Mouse (Mus musculus) hematopoietic stem cell, adult 5-6 weeks (primary cell): ENCODE data around the gene Scoc. TPM values are rescaled to one million over a fixed set of nuclear protein-coding genes. Genes with fewer than 3 reads are reported as not detected.

ENCODE experiments used
- ATAC-seq, 2 experiments: fragments of 125-278 bp in 1 of 2; replicated peaks in 1 of 2; 2 replicates each; pipeline ENCODE4 v1.8.0; 2016 to 2017; ENCODE audit warnings: inconsistent platforms in 2 of 2, mild to moderate bottlenecking in 2 of 2, moderate number of reproducible peaks in 2 of 2, low read depth in 1 of 2, moderate TSS enrichment in 1 of 2; ENCODE audit not compliant: low FRiP score in 2 of 2, poor library complexity in 2 of 2, severe bottlenecking in 2 of 2, insufficient read depth in 1 of 2, low TSS enrichment in 1 of 2
- total RNA-seq: library from RNA; stranded (forward); fragments of 172-1452, 232-1000 nt; gene quantifications from 2 replicates; pipeline ENCODE4 v1.2.3, GENCODE M21; 2017

Scoc gene
- total RNA-seq, 1 experiment from 2014 or later = 86.4 TPM

GRCm38 (mm10) chr8:83417970-83418369 lies 40.2 kb downstream of the Scoc start:
- ATAC-seq = no peak

- no peak for ATAC-seq
Measured at GRCm38 (mm10) chr8:83416878-83417277, 41.3 kb downstream of the Scoc start.

GRCm38 (mm10) chr8:83408496-83408895 lies 49.7 kb downstream of the Scoc start:
- no peak for ATAC-seq

DNA sequence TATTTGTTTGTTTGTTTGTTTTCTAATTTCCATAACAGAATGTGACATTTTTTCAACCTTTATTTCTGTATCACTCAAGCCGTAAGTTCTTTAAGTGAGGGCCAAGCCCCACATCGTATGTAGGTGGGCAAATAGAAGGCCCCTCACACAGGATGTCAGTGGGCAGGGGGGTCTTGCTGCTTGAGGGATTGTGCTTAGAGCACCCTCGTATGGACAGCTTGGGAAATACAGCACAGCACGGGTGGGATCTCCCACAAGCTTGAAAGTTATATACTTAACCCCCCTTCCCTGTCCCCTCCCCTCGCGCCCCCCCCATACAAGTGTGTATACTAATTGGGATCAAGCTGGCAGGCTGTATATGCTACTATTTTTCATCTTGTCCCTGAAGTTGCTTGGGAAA lies 51.4 kb downstream of the Scoc start:
- ATAC-seq = no peak

DNA sequence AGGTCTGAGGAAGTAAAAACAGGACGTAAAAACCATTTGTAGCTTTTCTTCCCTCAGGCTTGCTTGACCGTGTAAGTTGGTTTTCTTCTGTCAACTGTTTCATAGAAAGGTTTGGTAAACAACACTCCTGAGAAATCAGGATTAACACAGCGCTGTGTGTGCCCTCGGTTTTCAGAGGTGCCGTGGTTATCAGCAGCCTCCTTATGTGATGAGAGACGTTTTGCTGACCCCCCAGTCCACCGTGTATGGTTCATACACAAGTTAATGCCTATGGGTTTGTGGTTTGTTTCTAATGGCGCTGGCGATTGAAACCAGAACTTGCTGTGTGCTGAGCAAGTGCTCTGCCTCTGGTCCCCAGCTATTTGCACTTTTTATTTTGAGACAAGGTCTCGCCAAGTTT lies 52.6 kb downstream of the Scoc start:
- no peak for ATAC-seq

DNA sequence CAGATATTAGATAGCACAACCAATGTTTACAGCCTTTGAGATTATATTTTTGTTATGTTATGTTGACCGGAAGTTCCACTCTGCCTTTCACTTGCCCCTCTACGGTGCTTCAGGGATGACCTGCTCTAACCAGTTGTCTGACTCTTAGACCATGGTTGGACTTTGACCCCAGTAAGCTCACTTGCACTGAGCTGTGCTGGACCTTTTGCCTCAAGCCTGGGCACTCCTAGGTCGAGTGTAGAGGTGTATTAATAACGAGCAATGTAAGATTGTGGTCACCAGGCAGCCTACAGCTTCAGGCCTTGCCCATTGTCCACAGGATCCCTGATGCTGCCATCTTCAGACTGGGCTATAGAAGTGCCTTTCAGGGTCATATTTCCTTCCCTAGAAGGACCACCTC lies 60.5 kb downstream of the Scoc start:
- ATAC-seq = no peak

GRCm38 (mm10) chr8:83396680-83397079 lies 61.5 kb downstream of the Scoc start:
- ATAC-seq = no peak

GRCm38 (mm10) chr8:83394325-83394724 lies 63.9 kb downstream of the Scoc start:
- ATAC-seq = no peak

DNA sequence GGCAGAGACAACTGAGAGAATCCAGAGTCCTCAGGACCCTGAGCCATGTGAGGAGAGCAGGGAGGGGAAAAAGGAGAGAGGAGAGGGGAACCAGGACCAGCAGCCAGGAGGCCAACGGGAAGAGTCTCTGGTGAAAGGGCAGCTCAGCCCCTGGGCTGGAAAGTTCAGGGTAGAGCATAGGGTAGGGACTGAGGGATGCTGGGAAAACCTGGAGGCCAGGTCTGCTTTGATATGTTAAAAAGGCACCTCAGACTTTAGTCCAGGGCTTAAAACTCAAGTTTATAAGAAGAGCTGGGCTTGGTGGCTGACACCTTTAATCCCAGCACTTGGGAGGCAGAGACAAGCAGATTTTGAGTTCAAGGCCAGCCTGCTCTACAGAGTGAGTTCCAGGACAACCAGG lies 65.7 kb downstream of the Scoc start:
- ATAC-seq = no peak

- ATAC-seq = no peak; a peak in 1 of 4 replicates
Measured at GRCm38 (mm10) chr8:83390006-83390701, 68.0 kb downstream of the Scoc start.

- peak; percentile 69 to 76 for ATAC-seq
Measured at GRCm38 (mm10) chr8:83389316-83390005, 68.7 kb downstream of the Scoc start, which contains the start of gene Clgn. TSS of gene Clgn (plus strand) at chr8:83389867.

GRCm38 (mm10) chr8:83382850-83383249 lies 75.3 kb downstream of the Scoc start:
- ATAC-seq = no peak

DNA sequence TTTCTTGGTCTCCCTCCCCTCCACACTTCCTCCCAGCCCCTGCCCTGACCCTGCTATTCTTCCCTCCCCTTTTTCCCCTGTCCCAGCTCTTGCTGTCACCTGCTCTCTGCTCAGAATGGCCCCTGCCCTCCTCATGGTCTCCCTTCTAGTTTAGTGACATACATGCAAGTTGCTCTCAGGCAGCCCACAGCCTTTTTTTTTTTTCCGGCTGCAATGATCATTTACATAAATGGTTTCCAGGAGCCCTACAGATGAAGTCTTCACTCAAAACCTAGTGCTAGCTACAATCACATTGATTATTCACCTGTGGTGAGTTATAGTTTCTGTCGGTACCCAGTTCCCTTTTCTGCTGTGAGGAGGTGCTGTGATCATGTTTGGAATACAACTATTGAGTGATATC lies 77.2 kb downstream of the Scoc start:
- no peak for ATAC-seq

GRCm38 (mm10) chr8:83380141-83380540 lies 78.0 kb downstream of the Scoc start:
- no peak for ATAC-seq

Other genes with a start within 250 kb of the Scoc start
- not detected in 2 replicates for gene Ucp1, start 168.0 kb downstream of the Scoc start, total RNA-seq
- 17.9 and 25.4 TPM in 2 replicates for gene Elmod2, start 125.9 kb downstream of the Scoc start, total RNA-seq
- gene Mgat4d, start 109.9 kb downstream of the Scoc start, total RNA-seq = not detected in 2 replicates
- gene Clgn, start 68.5 kb downstream of the Scoc start, total RNA-seq = 0.25 TPM in 1 of 2 replicates, not detected in the other
- gene Olfr370, start 77.4 kb upstream of the Scoc start, total RNA-seq = not detected in 2 replicates
- 103 and 142 TPM in 2 replicates for gene Ndufb7, start 108.3 kb upstream of the Scoc start, total RNA-seq
- 310 and 360 TPM in 2 replicates for gene Tecr, start 149.6 kb upstream of the Scoc start, total RNA-seq
- gene Dnajb1, start 149.8 kb upstream of the Scoc start, total RNA-seq = 68.1 and 73.6 TPM in 2 replicates
- gene Gipc1, start 194.3 kb upstream of the Scoc start, total RNA-seq = 4.6 and 13.5 TPM in 2 replicates
- 0.79 and 0.94 TPM in 2 replicates for gene Ptger1, start 208.3 kb upstream of the Scoc start, total RNA-seq
- 67.6 and 83.1 TPM in 2 replicates for gene Pkn1, start 240.8 kb upstream of the Scoc start, total RNA-seq